Mouse (Mus musculus): ENCODE data around the gene Lrrc31.

The Lrrc31 gene

GRCm38 (mm10) chr3:30687216-30687615, 12.4 kb downstream of the Lrrc31 start:
- no peak for DNase-seq

GRCm38 (mm10) chr3:30683190-30683589, 16.5 kb downstream of the Lrrc31 start:
- no peak for DNase-seq

DNA sequence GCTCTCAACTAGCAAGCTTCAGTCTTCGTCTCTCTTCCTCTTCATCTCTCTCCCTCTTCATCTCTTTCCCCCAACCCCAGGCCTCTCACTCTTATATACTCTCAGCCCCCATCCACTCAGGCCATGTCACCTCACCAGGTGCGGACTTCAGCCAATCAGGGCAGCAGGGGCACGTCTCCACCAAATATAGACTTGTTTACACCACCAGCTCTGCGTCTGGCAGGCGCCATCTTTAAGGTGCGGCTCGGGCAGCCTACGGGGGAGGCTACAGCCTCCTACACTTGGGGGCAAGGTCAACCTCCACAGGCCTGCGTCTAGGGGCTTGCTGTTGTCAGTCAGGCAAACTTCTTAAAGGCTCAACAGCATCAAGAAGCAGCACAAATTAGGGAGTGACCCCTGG, 41.2 kb downstream of the Lrrc31 start:
- no peak for DNase-seq

DNA sequence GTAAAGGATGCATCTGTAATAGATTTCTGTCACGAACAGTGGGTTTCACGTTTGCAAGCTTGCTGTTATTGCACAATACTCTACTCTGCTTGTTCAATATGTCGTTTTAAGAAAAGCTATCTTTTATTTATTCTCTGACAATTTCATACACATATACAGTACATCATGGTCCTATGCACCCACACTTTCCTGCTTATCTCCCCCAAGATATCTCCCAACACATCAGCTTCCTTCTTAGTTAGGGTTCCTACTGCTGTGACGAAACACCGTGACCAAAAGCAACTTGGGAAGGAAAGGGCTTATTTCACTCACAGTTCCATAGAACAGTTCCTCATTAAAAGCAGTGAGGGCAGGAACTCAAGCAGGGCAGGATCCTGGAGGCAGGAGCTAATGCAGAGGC, 43.7 kb downstream of the Lrrc31 start:
- no peak for DNase-seq

- DNase-seq, result peak; percentile 56
These were observed 49.4 kb downstream of the Lrrc31 start for GRCm38 (mm10) chr3:30650062-30650841.

DNA sequence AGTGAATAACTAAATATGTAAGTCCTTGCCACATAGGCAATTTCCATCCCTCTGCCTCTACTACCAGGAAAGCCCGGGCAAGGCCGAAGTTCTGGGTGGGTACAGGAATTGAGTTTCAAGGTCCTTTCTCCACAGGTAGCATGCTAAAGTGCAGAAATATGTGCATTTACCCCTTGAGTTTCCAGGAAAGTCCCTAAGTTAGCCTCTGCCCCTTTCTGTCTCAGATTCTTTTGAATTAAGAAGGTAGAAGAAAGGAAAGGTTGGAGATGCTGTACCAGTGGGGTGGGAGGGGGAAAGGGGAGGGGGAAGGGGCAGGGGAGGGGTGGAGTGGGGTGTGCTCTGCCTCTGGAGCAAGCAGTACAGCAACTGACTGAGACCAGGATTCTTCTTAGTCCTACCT, 51.2 kb downstream of the Lrrc31 start:
- DNase-seq, result no peak

- DNase-seq, result peak; percentile 91
These were observed 52.1 kb downstream of the Lrrc31 start, which contains the start of gene Lrrc34 for GRCm38 (mm10) chr3:30647440-30648090. Lrrc34 (minus strand) TSS chr3:30647869.

DNA sequence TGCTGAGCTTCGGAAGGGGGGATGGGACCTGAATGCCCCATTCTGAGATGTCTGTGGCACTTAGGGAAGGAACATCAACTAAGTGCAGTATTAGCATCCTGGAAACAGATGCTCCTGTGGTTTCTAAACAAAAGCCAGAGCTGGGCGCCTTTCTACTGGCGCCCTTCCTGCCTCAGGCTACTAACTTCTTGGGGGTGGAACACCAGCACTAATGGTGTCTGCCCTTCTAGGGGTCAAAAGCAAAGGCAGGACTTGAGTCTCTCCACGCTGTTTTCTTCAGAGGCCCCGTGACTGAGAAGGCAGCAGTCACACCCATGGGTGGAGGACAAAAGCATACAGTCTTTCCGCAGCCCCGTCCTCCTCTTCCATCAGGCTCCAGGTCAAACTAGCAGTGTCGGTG, 52.9 kb downstream of the Lrrc31 start:
- no peak for DNase-seq

DNA sequence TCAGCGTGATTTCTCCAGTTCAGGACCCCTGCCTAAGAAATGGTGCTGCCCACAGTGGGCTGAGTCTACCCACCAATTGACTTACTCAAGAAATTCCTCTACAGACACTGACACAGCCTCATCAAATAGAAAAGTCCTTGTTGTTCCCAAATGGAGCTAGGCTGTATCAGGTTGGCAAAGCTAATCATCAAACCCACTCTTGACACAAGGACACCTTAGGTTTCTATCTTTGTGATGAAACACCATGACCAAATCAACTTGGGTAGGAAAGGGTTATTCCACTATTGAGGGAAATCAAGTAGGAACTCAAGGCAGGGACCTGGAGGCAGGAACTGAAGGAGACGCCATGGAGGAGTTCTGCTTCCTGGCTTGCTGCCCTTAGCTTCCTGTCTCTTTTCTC, 55.4 kb downstream of the Lrrc31 start, which contains the start of gene Lrriq4:
Gene Lrriq4 (plus strand): TSS at position 301 of the 400 bp plus-strand sequence.
- DNase-seq, result no peak

DNA sequence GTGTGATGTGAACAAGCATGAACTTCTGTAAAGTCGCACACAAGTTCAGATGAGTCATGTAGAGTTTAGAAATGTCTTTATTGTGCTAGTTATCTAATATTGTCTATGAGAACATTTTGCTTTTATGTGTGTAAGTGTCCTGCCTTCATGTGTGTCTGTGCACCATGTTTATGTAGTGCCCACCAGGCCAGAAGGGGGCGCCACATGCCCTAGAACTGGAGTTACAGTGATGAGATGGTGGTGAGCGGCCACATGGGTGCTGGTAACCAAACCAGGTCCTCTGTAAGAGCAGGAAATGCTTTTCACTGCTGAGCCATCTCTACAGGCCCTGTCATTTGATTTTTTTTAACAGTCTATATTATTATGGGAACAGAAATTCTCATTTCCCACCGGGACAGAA, 64.0 kb downstream of the Lrrc31 start:
- no peak for DNase-seq

DNA sequence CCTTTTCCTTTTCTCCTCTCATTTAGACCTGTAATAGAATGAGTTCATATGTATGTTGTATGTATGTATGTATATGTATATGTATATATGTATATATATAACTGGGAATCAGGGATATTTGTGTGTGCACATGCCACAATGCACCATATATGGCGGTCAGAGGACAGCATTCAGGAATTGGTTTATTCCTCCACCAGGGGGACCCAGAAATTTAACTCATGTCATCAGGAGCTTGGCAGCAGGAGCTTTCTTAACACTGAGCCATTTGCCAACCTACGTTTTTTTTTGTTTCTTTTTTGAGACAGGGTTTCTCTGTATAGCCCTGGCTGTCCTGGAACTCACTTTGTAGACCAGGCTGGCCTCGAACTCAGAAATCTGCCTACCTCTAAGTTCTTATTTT, 66.0 kb downstream of the Lrrc31 start:
- peak; percentile 18 for DNase-seq

Measured in embryo, embryonic 11 days (tissue).